Mouse (Mus musculus) T-helper 1 cell (primary cell): ENCODE data around the gene Igfbp5.

Experiments used
- in situ Hi-C: fragments of 300-600 bp; cut with MboI, MseI; formaldehyde crosslinking; loops from one replicate; pipeline ENCODE4 v1.15.1; 2025; ENCODE audit warnings: high pct_unique_total_duplicates

Igfbp5 gene

GRCm38 (mm10) chr1:72874287-72875211 lies at the start of gene Igfbp5:
Gene Igfbp5 (minus strand): TSS chr1:72874884.
- in situ Hi-C loops: loop anchor here (25.0 kb wide), 1 partner anchor 562 kb away; the partner anchor contains the start of gene Xrcc5

- in situ Hi-C loops: no loop called here
Observed at GRCm38 (mm10) chr1:72914815-72915214, 40.1 kb upstream of the Igfbp5 start.

- in situ Hi-C loops: no loop called here
Observed at GRCm38 (mm10) chr1:72913073-72913472, 38.4 kb upstream of the Igfbp5 start.

GRCm38 (mm10) chr1:72895821-72896220 lies 21.1 kb upstream of the Igfbp5 start:
- in situ Hi-C loops: no loop called here

- in situ Hi-C loops: no loop called here
Observed at GRCm38 (mm10) chr1:72887910-72888309, 13.2 kb upstream of the Igfbp5 start.

GRCm38 (mm10) chr1:72885819-72886169 lies 11.1 kb upstream of the Igfbp5 start:
- in situ Hi-C loops: no loop called here

GRCm38 (mm10) chr1:72885111-72885818 lies 10.6 kb upstream of the Igfbp5 start:
- in situ Hi-C loops: no loop called here

- in situ Hi-C loops: no loop called here
Observed at GRCm38 (mm10) chr1:72879319-72879634, 4.6 kb upstream of the Igfbp5 start.

GRCm38 (mm10) chr1:72878473-72879318 lies 4.0 kb upstream of the Igfbp5 start:
- in situ Hi-C loops: no loop called here

- in situ Hi-C loops: no loop called here
Observed at GRCm38 (mm10) chr1:72877892-72878291, 3.2 kb upstream of the Igfbp5 start.

GRCm38 (mm10) chr1:72876111-72876510 lies 1.4 kb upstream of the Igfbp5 start:
- in situ Hi-C loops: no loop called here

- in situ Hi-C loops: no loop called here
Observed at GRCm38 (mm10) chr1:72875708-72876107, 1.0 kb upstream of the Igfbp5 start.

- in situ Hi-C loops: loop anchor here (25.0 kb wide), 1 partner anchor 561 kb away; the partner anchor contains the start of gene Xrcc5
Observed at GRCm38 (mm10) chr1:72873511-72874286, 985 bp downstream of the Igfbp5 start.

- in situ Hi-C loops: loop anchor here (25.0 kb wide), 1 partner anchor 561 kb away; the partner anchor contains the start of gene Xrcc5
Observed at GRCm38 (mm10) chr1:72873078-72873477, 1.6 kb downstream of the Igfbp5 start.

- in situ Hi-C loops: loop anchor here (25.0 kb wide), 1 partner anchor 560 kb away; the partner anchor contains the start of gene Xrcc5
Observed at GRCm38 (mm10) chr1:72872521-72872920, 2.2 kb downstream of the Igfbp5 start.

GRCm38 (mm10) chr1:72871697-72872411 lies 2.8 kb downstream of the Igfbp5 start:
- in situ Hi-C loops: loop anchor here (25.0 kb wide), 1 partner anchor 560 kb away; the partner anchor contains the start of gene Xrcc5

GRCm38 (mm10) chr1:72871337-72871696 lies 3.4 kb downstream of the Igfbp5 start:
- in situ Hi-C loops: loop anchor here (25.0 kb wide), 1 partner anchor 559 kb away; the partner anchor contains the start of gene Xrcc5

- in situ Hi-C loops: loop anchor here (25.0 kb wide), 1 partner anchor 558 kb away; the partner anchor contains the start of gene Xrcc5
Observed at GRCm38 (mm10) chr1:72870615-72871336, 3.9 kb downstream of the Igfbp5 start.
